Mouse (Mus musculus) kidney, adult 2 months (tissue): Measurements from ENCODE around the gene Ppp1r27. TPM values are rescaled to one million over a fixed set of nuclear protein-coding genes. Genes with fewer than 3 reads are reported as not detected.

Experiments used
- DNase-seq: peaks from one replicate; pipeline ENCODE4 v3.0.0; 2021
- H3K27ac ChIP-seq: fragments of 200-500 bp; 2 replicates; pipeline ENCODE4 v1.5.1; 2012; ENCODE audit warnings: low read depth, low read length, control low read depth, inconsistent platforms; ENCODE audit not compliant: insufficient read depth
- H3K27me3 ChIP-seq: fragments of 200-500 bp; replicated peaks from 2 replicates; pipeline ENCODE4 v1.6.1; 2012; ENCODE audit warnings: mild to moderate bottlenecking, moderate library complexity, low read length, inconsistent platforms; ENCODE audit not compliant: control insufficient read depth, insufficient read depth
- H3K36me3 ChIP-seq: fragments of 200-500 bp; 2 replicates; pipeline ENCODE4 v1.6.1; 2012; ENCODE audit warnings: mild to moderate bottlenecking, moderate library complexity, low read length, inconsistent platforms; ENCODE audit not compliant: control insufficient read depth, insufficient read depth
- H3K4me1 ChIP-seq: fragments of 200-500 bp; 2 replicates; pipeline ENCODE4 v1.6.1; 2011; ENCODE audit warnings: low read length; ENCODE audit not compliant: control insufficient read depth, insufficient read depth
- H3K4me3 ChIP-seq: fragments of 200-500 bp; 2 replicates; pipeline ENCODE4 v1.5.1; 2011; ENCODE audit warnings: mild to moderate bottlenecking, low read depth, low read length, control low read depth; ENCODE audit not compliant: insufficient read depth
- CTCF ChIP-seq: fragments of 200-500 bp; conservative IDR thresholded peaks from 2 replicates; pipeline ENCODE4 v1.5.1; 2011; ENCODE audit warnings: low read depth, mild to moderate bottlenecking, control low read depth, low read length, moderate library complexity, mixed read lengths; ENCODE audit not compliant: insufficient read depth, insufficient read length
- POLR2A ChIP-seq: fragments of 200-500 bp; IDR thresholded peaks from one replicate; pipeline ENCODE4 v1.6.1; 2011; ENCODE audit warnings: low read depth, low read length, control low read depth
- WGBS: fragments of 180-500 bp; shearing (Covaris S2); methylation state at CpG from one replicate; pipeline ENCODE4 v1.1.7; 2018; 5-methylcytosine and 5-hydroxymethylcytosine counted together
- polyA plus RNA-seq: library from polyadenylated mRNA; depleted of rRNA; stranded (reverse); fragments of >200 nt; gene quantifications from 2 replicates; pipeline ENCODE4 v1.2.3, GENCODE M21; 2012; rRNA removed

The Ppp1r27 gene
- polyA plus RNA-seq, 1 experiment = 9.5 TPM

- H3K4me1 ChIP-seq = peaks cover 19% of the 10 kb centered on the region
- 70% methylated on average over 4 of the region's 4 CpGs for WGBS
- DNase-seq = no peak
These were observed 49.2 kb downstream of the Ppp1r27 start for GRCm38 (mm10) chr11:120501701-120502100.

DNA sequence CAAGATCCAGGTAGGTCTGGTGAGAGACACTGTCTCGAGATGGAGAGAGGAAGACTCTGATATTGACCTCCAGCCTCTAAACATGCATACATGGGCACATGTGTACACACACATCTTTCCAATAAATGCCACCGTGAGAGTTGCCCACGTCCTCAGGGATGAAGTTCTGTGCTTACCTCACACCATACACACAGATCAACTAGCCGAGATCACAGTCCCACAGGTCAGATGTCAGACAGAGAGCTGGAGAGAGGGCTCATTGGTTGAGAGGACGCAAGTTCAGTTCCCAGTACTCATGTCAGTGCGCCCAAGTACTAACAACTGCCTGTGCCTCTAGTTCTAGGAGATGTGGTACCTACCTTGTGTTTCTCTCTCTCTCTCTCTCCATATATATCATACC is 49.9 kb downstream of the Ppp1r27 start:
- WGBS = 31% methylated on average over 6 of the region's 6 CpGs
- peak overlapping the region; percentile 60 for H3K27ac ChIP-seq
- no peaks in the 10 kb centered on the region for H3K27me3 ChIP-seq
- no peaks in the 10 kb centered on the region; the same call in 1 of the 2 replicates for H3K36me3 ChIP-seq
- peak; percentile 50 for DNase-seq
- TF ChIP-seq POLR2A (no peak), CTCF (no peak)
- H3K4me3 ChIP-seq = no peak overlapping the region
- H3K4me1 ChIP-seq = peaks cover 18% of the 10 kb centered on the region

More at GRCm38 (mm10) chr11:120501701-120502100, 49.2 kb downstream of the Ppp1r27 start:
- no peaks in the 10 kb centered on the region; the same call in 1 of the 2 replicates for H3K36me3 ChIP-seq
- no peak overlapping the region for H3K27ac ChIP-seq
- no peak for TF ChIP-seq POLR2A
- TF ChIP-seq CTCF = no peak
- H3K4me3 ChIP-seq = no peak overlapping the region
- no peaks in the 10 kb centered on the region for H3K27me3 ChIP-seq

- Histone ChIP-seq H3K27me3 (no peaks in the 10 kb centered on the region), H3K27ac (peak overlapping the region; percentile 75), H3K36me3 (peaks cover under 1% of the 10 kb centered on the region; the same call in 1 of the 2 replicates), H3K4me1 (peaks cover 18% of the 10 kb centered on the region), H3K4me3 (no peak overlapping the region)
- 7% methylated on average over 3 of the region's 3 CpGs for WGBS
- DNase-seq = peak; percentile 96
- peak; percentile 18; the same call in 1 of the 2 replicates for TF ChIP-seq CTCF
- peak; percentile 75 for TF ChIP-seq POLR2A
These were observed 50.6 kb downstream of the Ppp1r27 start for GRCm38 (mm10) chr11:120500357-120500756.

Other genes starting within 250 kb of the Ppp1r27 start
- 828 and 981 TPM in 2 replicates for gene Actg1, start 202.6 kb downstream of the Ppp1r27 start, polyA plus RNA-seq
- 0.16 and 0.19 TPM in 2 replicates for gene Fscn2, start 189.6 kb downstream of the Ppp1r27 start, polyA plus RNA-seq
- gene Faap100, start 172.4 kb downstream of the Ppp1r27 start, polyA plus RNA-seq = 30.3 and 45.1 TPM in 2 replicates
- gene Nploc4, start 113.4 kb downstream of the Ppp1r27 start, polyA plus RNA-seq = 39.5 and 45.4 TPM in 2 replicates
- 0.05 and 0.48 TPM in 2 replicates for gene Tspan10, start 108.5 kb downstream of the Ppp1r27 start, polyA plus RNA-seq
- 1.8 TPM in 2 replicates for gene Pde6g, start 97.6 kb downstream of the Ppp1r27 start, polyA plus RNA-seq
- 48.6 and 49.3 TPM in 2 replicates for gene Oxld1, start 93.1 kb downstream of the Ppp1r27 start, polyA plus RNA-seq
- gene Ccdc137, start 93.0 kb downstream of the Ppp1r27 start, polyA plus RNA-seq = 14.8 and 15.1 TPM in 2 replicates
- 21.1 and 23.8 TPM in 2 replicates for gene Arl16, start 83.5 kb downstream of the Ppp1r27 start, polyA plus RNA-seq
- gene Mrpl12, start 66.5 kb downstream of the Ppp1r27 start, polyA plus RNA-seq = 282 and 300 TPM in 2 replicates
- gene Slc25a10, start 59.3 kb downstream of the Ppp1r27 start, polyA plus RNA-seq = 751 and 939 TPM in 2 replicates
- 52.8 and 77.3 TPM in 2 replicates for gene Gcgr, start 20.4 kb downstream of the Ppp1r27 start, polyA plus RNA-seq
- 129 and 131 TPM in 2 replicates for gene Mcrip1, start 1.4 kb downstream of the Ppp1r27 start, polyA plus RNA-seq
- 323 and 342 TPM in 2 replicates for gene P4hb, start 22.1 kb upstream of the Ppp1r27 start, polyA plus RNA-seq
- 543 and 613 TPM in 2 replicates for gene Arhgdia, start 30.5 kb upstream of the Ppp1r27 start, polyA plus RNA-seq
- 18.8 and 29.0 TPM in 2 replicates for gene Alyref, start 47.2 kb upstream of the Ppp1r27 start, polyA plus RNA-seq
- gene Anapc11, start 47.3 kb upstream of the Ppp1r27 start, polyA plus RNA-seq = 137 and 143 TPM in 2 replicates
- 7.7 and 12.9 TPM in 2 replicates for gene Npb, start 57.3 kb upstream of the Ppp1r27 start, polyA plus RNA-seq
- 432 and 566 TPM in 2 replicates for gene Pcyt2, start 66.8 kb upstream of the Ppp1r27 start, polyA plus RNA-seq
- 72.2 and 76.8 TPM in 2 replicates for gene Sirt7, start 74.1 kb upstream of the Ppp1r27 start, polyA plus RNA-seq
- gene Mafg, start 82.5 kb upstream of the Ppp1r27 start, polyA plus RNA-seq = 62.2 and 66.1 TPM in 2 replicates
- 1.0 and 1.5 TPM in 2 replicates for gene Pycr1, start 92.6 kb upstream of the Ppp1r27 start, polyA plus RNA-seq
- 0.27 and 1.0 TPM in 2 replicates for gene Myadml2, start 97.0 kb upstream of the Ppp1r27 start, polyA plus RNA-seq
- 25.5 and 26.1 TPM in 2 replicates for gene Notum, start 110.0 kb upstream of the Ppp1r27 start, polyA plus RNA-seq
- gene Aspscr1, start 121.8 kb upstream of the Ppp1r27 start, polyA plus RNA-seq = 105 and 106 TPM in 2 replicates
- gene Cenpx, start 162.6 kb upstream of the Ppp1r27 start, polyA plus RNA-seq = 157 and 166 TPM in 2 replicates
- 17.5 and 19.5 TPM in 2 replicates for gene Lrrc45, start 162.8 kb upstream of the Ppp1r27 start, polyA plus RNA-seq
- 14.5 and 17.0 TPM in 2 replicates for gene Rac3, start 170.3 kb upstream of the Ppp1r27 start, polyA plus RNA-seq
- 910 and 990 TPM in 2 replicates for gene Dcxr, start 176.1 kb upstream of the Ppp1r27 start, polyA plus RNA-seq
- gene Cbr2, start 181.0 kb upstream of the Ppp1r27 start, polyA plus RNA-seq = 31.3 and 45.3 TPM in 2 replicates
- gene Hmga1b, start 211.7 kb upstream of the Ppp1r27 start, polyA plus RNA-seq = 0.53 and 0.55 TPM in 2 replicates
- gene Rfng, start 233.1 kb upstream of the Ppp1r27 start, polyA plus RNA-seq = 69.0 and 80.5 TPM in 2 replicates
- 173 and 175 TPM in 2 replicates for gene Gps1, start 233.1 kb upstream of the Ppp1r27 start, polyA plus RNA-seq
- 42.3 and 42.6 TPM in 2 replicates for gene Dus1l, start 245.3 kb upstream of the Ppp1r27 start, polyA plus RNA-seq